Mouse (Mus musculus) CH12.LX (cell line): ENCODE results near the gene Dab1. TPM values are rescaled to one million over a fixed set of nuclear protein-coding genes. Genes with fewer than 3 reads are reported as not detected.

Source experiments
- DNase-seq: peaks from one replicate; pipeline ENCODE4 v3.0.0-alpha.2; 2013; ENCODE audit errors: extremely low read depth
- H3K27ac ChIP-seq: 2 replicates; pipeline ENCODE4 v1.5.1; 2012; ENCODE audit warnings: low read depth, mild to moderate bottlenecking, control low read depth, moderate library complexity; ENCODE audit not compliant: insufficient read depth
- H3K27me3 ChIP-seq: replicated peaks from 2 replicates; pipeline ENCODE3; 2012; ENCODE audit warnings: inconsistent platforms
- H3K36me3 ChIP-seq, 2 experiments: replicated peaks in 1 of 2; 2 replicates each; pipeline versions ENCODE3 to v1.6.1; 2012; ENCODE audit warnings: inconsistent platforms in 1 of 2, low read length in 1 of 2, mild to moderate bottlenecking in 1 of 2, mixed read lengths in 1 of 2, moderate library complexity in 1 of 2; ENCODE audit not compliant: control insufficient read depth in 1 of 2, insufficient read depth in 1 of 2
- H3K4me1 ChIP-seq, 2 experiments: 2 replicates each; pipeline ENCODE4 v1.6.1; 2012; ENCODE audit warnings: inconsistent platforms in 1 of 2, moderate library complexity in 1 of 2; ENCODE audit not compliant: insufficient read depth in 2 of 2, control insufficient read depth in 1 of 2
- H3K4me2 ChIP-seq: 2 replicates; pipeline ENCODE4 v1.6.1; 2012; ENCODE audit warnings: low read depth, mild to moderate bottlenecking, control low read depth; ENCODE audit not compliant: poor library complexity, insufficient read depth, severe bottlenecking
- H3K4me3 ChIP-seq, 3 experiments: fragments of 150-350 bp in 1 of 3; sonication (generic) in 1 of 3; replicated peaks in 1 of 3; 2 replicates each; pipeline versions ENCODE3 to v1.5.1; 2011 to 2012; ENCODE audit warnings: low read depth in 2 of 3, low read length in 2 of 3, mild to moderate bottlenecking in 2 of 3, moderate library complexity in 2 of 3, control low read depth in 1 of 3, improper control_type of control experiment in 1 of 3, inconsistent platforms in 1 of 3, mixed read lengths in 1 of 3; ENCODE audit not compliant: poor library complexity in 1 of 3
- H3K79me2 ChIP-seq: replicated peaks from 2 replicates; pipeline ENCODE4 v1.6.1; 2012; ENCODE audit warnings: mild to moderate bottlenecking, moderate library complexity; ENCODE audit not compliant: control insufficient read depth, poor library complexity, insufficient read depth, severe bottlenecking; ENCODE audit errors: extremely low read depth
- H3K9ac ChIP-seq: 2 replicates; pipeline ENCODE4 v1.6.1; 2012; ENCODE audit warnings: low read depth, mild to moderate bottlenecking, control low read depth, moderate library complexity; ENCODE audit not compliant: insufficient read depth
- H3K9me3 ChIP-seq: replicated peaks from 2 replicates; pipeline ENCODE3; 2012; ENCODE audit warnings: low read length, inconsistent platforms, mixed read lengths
- CHD1 ChIP-seq: IDR thresholded peaks from 2 replicates; pipeline ENCODE4 v1.6.1; 2012; ENCODE audit warnings: low read depth, low read length, improper control_type of control experiment, inconsistent platforms
- CTCF ChIP-seq, 2 experiments: IDR thresholded peaks in 1 of 2; conservative IDR thresholded peaks in 1 of 2; 2 replicates each; pipeline ENCODE4 v1.5.1; 2011 to 2012; ENCODE audit warnings: low read depth in 2 of 2, low read length in 2 of 2, improper control_type of control experiment in 1 of 2, inconsistent platforms in 1 of 2, mild to moderate bottlenecking in 1 of 2, moderate library complexity in 1 of 2
- ELF1 ChIP-seq: IDR thresholded peaks from 2 replicates; pipeline ENCODE4 v1.6.1; 2014; ENCODE audit warnings: low read depth, mild to moderate bottlenecking, inconsistent platforms, low read length, improper control_type of control experiment
- IRF4 ChIP-seq: IDR thresholded peaks from 2 replicates; pipeline ENCODE4 v1.6.1; 2014; ENCODE audit warnings: low read depth, mild to moderate bottlenecking, inconsistent platforms, low read length, improper control_type of control experiment
- JUN ChIP-seq: IDR thresholded peaks from 2 replicates; pipeline ENCODE4 v1.6.1; 2011; ENCODE audit warnings: low read depth, mild to moderate bottlenecking, low read length, improper control_type of control experiment, moderate library complexity; ENCODE audit not compliant: insufficient read depth
- JUND ChIP-seq: conservative IDR thresholded peaks from 2 replicates; pipeline ENCODE4 v1.6.1; 2011; ENCODE audit warnings: low read depth, low read length, improper control_type of control experiment
- KAT2A ChIP-seq: IDR thresholded peaks from 2 replicates; pipeline ENCODE4 v1.6.1; 2012; ENCODE audit warnings: low read length, improper control_type of control experiment, inconsistent platforms; ENCODE audit not compliant: insufficient replicate concordance
- MAX ChIP-seq: IDR thresholded peaks from 2 replicates; pipeline ENCODE4 v1.6.1; 2011; ENCODE audit warnings: low read length, improper control_type of control experiment
- MEF2A ChIP-seq: IDR thresholded peaks from 2 replicates; pipeline ENCODE4 v1.6.1; 2014; ENCODE audit warnings: low read depth, mild to moderate bottlenecking, inconsistent platforms, low read length, improper control_type of control experiment, borderline replicate concordance
- NRF1 ChIP-seq: IDR thresholded peaks from 2 replicates; pipeline ENCODE4 v1.6.1; 2014; ENCODE audit warnings: low read depth, mild to moderate bottlenecking, inconsistent platforms, low read length, improper control_type of control experiment, moderate library complexity
- RAD21 ChIP-seq: IDR thresholded peaks from 2 replicates; pipeline ENCODE4 v1.6.1; 2011; ENCODE audit warnings: low read depth, mild to moderate bottlenecking, low read length, improper control_type of control experiment, moderate library complexity
- UBTF ChIP-seq: IDR thresholded peaks from 2 replicates; pipeline ENCODE4 v1.6.1; 2012; ENCODE audit warnings: low read depth, mild to moderate bottlenecking, inconsistent platforms, low read length, improper control_type of control experiment, moderate library complexity
- ZKSCAN1 ChIP-seq: IDR thresholded peaks from 2 replicates; pipeline ENCODE4 v1.6.1; 2012; ENCODE audit warnings: low read depth, inconsistent platforms, low read length, improper control_type of control experiment, borderline replicate concordance
- dilution Hi-C: fragments of 300-500 bp; cut with MboI; formaldehyde crosslinking; loops from 2 replicates; pipeline ENCODE4 v1.14.3; 2020; ENCODE audit warnings: low sequenced_read_pairs; ENCODE audit not compliant: extremely low pct_unique_long_range_greater_than_20kb, extremely low pct_ligation_motif_present
- in situ Hi-C: fragments of 300-500 bp; cut with MboI; formaldehyde crosslinking; loops from 3 replicates; pipeline ENCODE4 v1.14.3; 2019; ENCODE audit warnings: low sequenced_read_pairs, low pct_ligation_motif_present, low pct_unique_long_range_greater_than_20kb, mixed read lengths
- polyA plus RNA-seq: library from polyadenylated mRNA; unstranded; fragments of >175 nt; gene quantifications from 2 replicates; pipeline ENCODE4 v1.2.1, GENCODE M21; 2012; ENCODE audit warnings: low read depth; ENCODE audit not compliant: insufficient read length
- total RNA-seq, 2 experiments: library from RNA; depleted of rRNA; stranded (reverse); fragments of 300-350 nt in 1 of 2; fragments of >200 nt in 1 of 2; gene quantifications; 2 replicates each; pipeline ENCODE4 v1.2.3; 2012 to 2014

Gene Dab1
- total and polyA plus RNA-seq, 3 experiments, result not detected

GRCm38 (mm10) chr4:104472915-104473314 lies 853.8 kb downstream of the Dab1 start (continued):
- TF ChIP-seq ELF1 (no peak), MAX (no peak)

GRCm38 (mm10) chr4:104476841-104477240 lies 857.7 kb downstream of the Dab1 start:
- TF ChIP-seq JUN, result no peak
- DNase-seq, result no peak
- no peak overlapping the region for H3K9ac ChIP-seq
- peaks cover 45% of the 10 kb centered on the region for H3K9me3 ChIP-seq
- H3K79me2 ChIP-seq, result no peaks in the 10 kb centered on the region
- in situ Hi-C loops, result no loop called here
- no peaks in the 10 kb centered on the region for H3K27me3 ChIP-seq
- no peaks in the 10 kb centered on the region for H3K36me3 ChIP-seq
- no peak overlapping the region for H3K27ac ChIP-seq
- H3K4me2 ChIP-seq, result no peak overlapping the region
- no peaks in the 10 kb centered on the region for H3K4me1 ChIP-seq
- dilution Hi-C loops, result no loop called here
- H3K4me3 ChIP-seq, result no peak overlapping the region

- Histone ChIP-seq H3K36me3 (no peaks in the 10 kb centered on the region), H3K27me3 (no peaks in the 10 kb centered on the region), H3K9ac (no peak overlapping the region), H3K27ac (no peak overlapping the region), H3K4me2 (no peak overlapping the region), H3K79me2 (no peaks in the 10 kb centered on the region), H3K4me1 (no peaks in the 10 kb centered on the region), H3K9me3 (peaks cover 28% of the 10 kb centered on the region), H3K4me3 (no peak overlapping the region)
- DNase-seq, result no peak
- dilution Hi-C loops (no loop called here), in situ Hi-C loops (no loop called here)
- no peak for TF ChIP-seq ZKSCAN1
- no peak for TF ChIP-seq NRF1
- no peak for TF ChIP-seq KAT2A
- TF ChIP-seq MAX, result no peak
- no peak for TF ChIP-seq UBTF
- no peak for TF ChIP-seq MEF2A
- TF ChIP-seq JUND, result no peak
- no peak for TF ChIP-seq CHD1
Measured at GRCm38 (mm10) chr4:104483948-104484347, 864.8 kb downstream of the Dab1 start.

GRCm38 (mm10) chr4:104497221-104497620 lies 878.1 kb downstream of the Dab1 start:
- Histone ChIP-seq H3K4me1 (no peaks in the 10 kb centered on the region), H3K9me3 (peaks cover 35% of the 10 kb centered on the region), H3K4me3 (no peak overlapping the region), H3K36me3 (no peaks in the 10 kb centered on the region), H3K27ac (no peak overlapping the region), H3K9ac (no peak overlapping the region), H3K4me2 (no peak overlapping the region), H3K27me3 (no peaks in the 10 kb centered on the region), H3K79me2 (no peaks in the 10 kb centered on the region)
- TF ChIP-seq MEF2A (no peak), IRF4 (no peak), CTCF (conservative IDR thresholded peaks at IDR 0.05 in 1 of 2, IDR thresholded peaks at IDR 0.05 in 1 of 2; ENCODE audit: low read depth in 2 of 2, low read length in 2 of 2) (no peak), RAD21 (no peak)
- in situ Hi-C loops (no loop called here), dilution Hi-C loops (no loop called here)
- no peak for DNase-seq
